Mouse (Mus musculus) olfactory bulb, adult 2 months (tissue): ENCODE results near the gene Fdxacb1.

ENCODE experiments used
- CTCF ChIP-seq: fragments of 200-500 bp; IDR thresholded peaks from 2 replicates; pipeline ENCODE4 v1.5.1; 2012; ENCODE audit warnings: low read depth, mild to moderate bottlenecking, low read length, moderate library complexity; ENCODE audit not compliant: insufficient read depth
- POLR2A ChIP-seq: fragments of 200-500 bp; IDR thresholded peaks from 2 replicates; pipeline ENCODE4 v1.6.1; 2012; ENCODE audit warnings: mild to moderate bottlenecking, low read depth, low read length, moderate library complexity; ENCODE audit not compliant: insufficient read depth

DNA sequence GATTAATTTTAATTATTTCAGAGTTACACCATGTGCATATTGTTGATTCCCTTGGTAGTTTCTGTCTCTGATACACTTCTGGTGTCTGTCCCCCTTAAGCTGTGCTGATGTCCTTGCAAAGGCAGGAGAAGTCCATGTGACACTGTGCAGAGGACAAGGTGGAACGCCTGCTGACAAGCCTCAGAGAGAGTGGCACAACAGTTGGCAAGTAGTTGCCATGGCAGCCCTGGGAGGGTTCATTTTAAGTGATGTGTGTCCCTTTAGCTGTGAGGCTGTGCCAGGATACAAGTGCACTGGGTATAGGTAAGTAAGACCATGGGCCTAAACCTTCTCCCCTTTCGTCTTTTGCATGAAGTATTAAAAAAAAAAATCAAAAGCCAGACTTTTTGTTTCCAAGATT lies 2.0 kb downstream of the Fdxacb1 start:
- TF ChIP-seq POLR2A (no peak), CTCF (no peak)
